Mouse (Mus musculus) effector memory CD4-positive, alpha-beta T cell, adult 7 months (primary cell): ENCODE measurements around the gene Fdx1l. TPM values are rescaled to one million over a fixed set of nuclear protein-coding genes. Genes with fewer than 3 reads are reported as not detected.

Experiments
- polyA plus RNA-seq: library from polyadenylated mRNA; unstranded; fragments of 100-300 nt; shearing (Covaris generic); gene quantifications from one replicate; pipeline ENCODE4 v1.2.1, GENCODE M21; 2017

The Fdx1l gene
- 47.1 TPM for polyA plus RNA-seq

DNA sequence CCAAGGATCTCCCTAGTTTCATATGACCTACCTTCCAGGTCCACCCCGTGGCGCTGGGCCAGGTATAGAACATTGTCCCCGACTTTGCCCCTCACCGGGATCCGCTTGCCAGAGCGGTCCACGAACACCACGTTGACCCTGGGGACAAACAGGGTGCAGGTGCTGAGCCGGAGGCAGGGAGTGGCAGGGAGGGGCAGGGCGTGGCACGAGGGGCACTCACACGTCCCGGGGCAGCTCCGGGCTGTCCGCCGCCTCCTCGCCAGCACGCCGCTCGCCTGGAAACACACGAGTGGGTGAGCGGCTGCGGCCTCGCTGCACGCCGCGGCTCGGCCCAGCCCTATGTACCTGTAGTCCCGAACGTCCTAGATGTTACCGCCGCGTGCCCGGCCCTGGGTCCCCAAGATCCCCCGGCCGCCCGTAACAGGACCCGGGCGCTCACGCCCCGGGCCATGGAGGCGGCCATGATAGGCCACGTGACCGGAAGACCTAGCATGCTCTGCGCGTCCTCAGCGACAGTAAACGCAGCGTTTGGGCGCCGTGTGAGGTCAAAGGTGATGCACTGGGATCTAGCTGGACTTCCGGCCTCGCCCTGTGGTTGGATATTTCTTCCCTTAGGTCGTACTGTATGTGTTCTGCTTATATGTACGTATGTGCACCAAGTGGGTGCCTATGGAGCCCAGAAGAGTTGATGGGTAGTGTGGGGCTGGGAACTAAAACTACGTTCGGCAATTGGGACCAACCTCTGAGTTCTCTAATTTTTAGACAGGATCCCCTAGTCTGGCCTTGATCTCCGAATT lies at the start of gene Fdx1l, which contains the start of gene Gm49373:
Fdx1l (minus strand) TSS at position 571 of the 797 bp plus-strand sequence.
Gm49373 (minus strand) TSS at position 53 of the 797 bp plus-strand sequence.

DNA sequence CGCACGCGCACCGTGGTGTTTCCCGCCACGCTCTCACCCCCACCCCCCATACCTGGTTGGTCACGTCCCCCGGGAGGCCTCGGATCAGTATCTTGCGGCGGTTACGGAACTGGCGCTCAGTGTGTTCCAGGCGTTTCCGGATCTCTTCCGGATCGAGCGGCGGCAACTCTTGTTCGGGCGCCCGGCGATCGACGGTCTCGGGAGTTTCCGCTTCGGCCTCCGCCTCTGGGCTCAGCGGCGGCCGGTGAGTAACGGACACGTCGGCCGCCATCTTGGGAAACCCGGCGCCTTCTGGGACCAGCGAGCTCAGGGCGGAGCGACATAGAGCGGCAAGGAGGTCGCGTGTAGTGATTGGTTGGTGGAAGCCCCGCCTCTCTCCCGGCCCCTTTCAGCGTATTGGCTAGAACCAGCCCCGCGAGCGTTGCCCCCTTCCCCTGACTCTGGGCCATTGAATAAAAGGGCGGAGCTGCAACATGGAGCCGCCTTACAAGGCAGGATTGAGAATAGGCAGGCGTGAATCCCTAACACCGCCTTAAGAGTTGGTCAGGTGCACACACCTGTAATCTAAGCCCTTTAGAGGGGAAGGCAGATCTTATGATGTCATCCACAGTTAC lies 18.4 kb upstream of the Fdx1l start, which contains the start of the genes Gm38431 and Raver1:
Gm38431 (minus strand) TSS at position 291 of the 614 bp plus-strand sequence.
Raver1 (minus strand) TSS at position 302 of the 614 bp plus-strand sequence.

GRCm38 (mm10) chr9:21067006-21067684 lies 6.3 kb downstream of the Fdx1l start, which contains the start of gene Zglp1:
TSS of gene Zglp1 (minus strand) at chr9:21067093.

GRCm38 (mm10) chr9:21031896-21032351 lies 41.5 kb downstream of the Fdx1l start, which contains the start of gene Icam5:
TSS of gene Icam5 (plus strand) at chr9:21032073.

DNA sequence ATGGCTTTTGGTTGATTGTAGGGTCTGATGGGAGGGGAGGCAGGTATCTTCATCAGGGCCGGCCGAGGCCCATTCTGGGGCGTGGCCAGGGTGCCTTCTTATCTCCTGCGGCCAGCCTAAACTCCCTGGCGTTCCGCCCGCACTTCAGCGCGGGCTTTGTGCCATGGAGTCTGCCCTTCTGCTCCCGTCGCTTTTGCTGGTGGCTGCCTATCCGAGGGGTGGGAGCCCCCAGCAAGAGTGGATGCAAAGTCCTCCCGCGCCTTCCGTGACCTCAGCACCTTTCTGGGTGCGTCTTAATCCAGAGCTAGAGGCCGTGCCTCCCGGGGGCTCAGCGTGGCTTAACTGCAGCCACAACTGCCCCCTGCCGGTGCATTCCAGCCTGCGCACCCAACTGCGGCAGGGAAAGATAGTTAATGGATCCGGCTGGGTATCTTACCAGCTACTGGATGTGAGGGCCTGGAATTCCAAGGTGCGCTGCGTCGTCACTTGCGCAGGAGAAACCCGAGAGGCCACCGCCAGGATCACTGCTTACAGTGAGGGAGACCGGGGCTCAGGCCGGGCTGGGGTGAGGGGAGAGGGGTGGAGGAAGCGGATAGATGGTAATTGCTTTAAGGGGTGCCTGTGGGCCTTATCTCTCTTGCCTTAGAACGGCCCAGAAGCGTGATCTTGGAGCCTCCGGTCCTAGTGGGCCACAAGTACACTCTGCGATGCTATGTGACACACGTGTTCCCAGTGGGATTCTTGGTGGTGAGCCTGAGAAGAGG lies 43.9 kb downstream of the Fdx1l start, which contains the start of gene Icam4:
Icam4 (plus strand) TSS at position 83 of the 764 bp plus-strand sequence.

Other genes starting within 250 kb of the Fdx1l start
- 33.1 TPM for gene A230050P20Rik, start 205.0 kb downstream of the Fdx1l start, polyA plus RNA-seq
- 1.1 TPM for gene Angptl6, start 193.9 kb downstream of the Fdx1l start, polyA plus RNA-seq
- 97.3 TPM for gene Ppan, start 185.4 kb downstream of the Fdx1l start, polyA plus RNA-seq
- gene Eif3g, start 175.0 kb downstream of the Fdx1l start, polyA plus RNA-seq = 332 TPM
- 67.8 TPM for gene Dnmt1, start 113.7 kb downstream of the Fdx1l start, polyA plus RNA-seq
- 10.3 TPM for gene S1pr2, start 96.8 kb downstream of the Fdx1l start, polyA plus RNA-seq
- gene Mrpl4, start 70.9 kb downstream of the Fdx1l start, polyA plus RNA-seq = 101 TPM
- gene Icam1, start 57.6 kb downstream of the Fdx1l start, polyA plus RNA-seq = 268 TPM
- 1.4 TPM for gene Icam4, start 44.2 kb downstream of the Fdx1l start, polyA plus RNA-seq
- not detected for gene Icam5, start 41.5 kb downstream of the Fdx1l start, polyA plus RNA-seq
- gene Zglp1, start 6.5 kb downstream of the Fdx1l start, polyA plus RNA-seq = 0.73 TPM
- not detected for gene Gm49373, start 518 bp downstream of the Fdx1l start, polyA plus RNA-seq
- gene Gm38431, start 18.4 kb upstream of the Fdx1l start, polyA plus RNA-seq = 6.2 TPM
- gene Raver1, start 18.4 kb upstream of the Fdx1l start, polyA plus RNA-seq = 53.3 TPM
- gene Tyk2, start 57.6 kb upstream of the Fdx1l start, polyA plus RNA-seq = 65.3 TPM
- 320 TPM for gene Cdc37, start 76.4 kb upstream of the Fdx1l start, polyA plus RNA-seq
- 3.4 TPM for gene Pde4a, start 92.1 kb upstream of the Fdx1l start, polyA plus RNA-seq
- gene Keap1, start 165.7 kb upstream of the Fdx1l start, polyA plus RNA-seq = 22.5 TPM
- gene S1pr5, start 174.8 kb upstream of the Fdx1l start, polyA plus RNA-seq = 2.5 TPM
- gene Atg4d, start 191.7 kb upstream of the Fdx1l start, polyA plus RNA-seq = 83.2 TPM
- gene Kri1, start 214.4 kb upstream of the Fdx1l start, polyA plus RNA-seq = 30.7 TPM
- 70.0 TPM for gene Cdkn2d, start 217.8 kb upstream of the Fdx1l start, polyA plus RNA-seq
- gene Ap1m2, start 238.7 kb upstream of the Fdx1l start, polyA plus RNA-seq = 2.1 TPM
- 261 TPM for gene Slc44a2, start 247.1 kb upstream of the Fdx1l start, polyA plus RNA-seq